Mouse (Mus musculus) hindbrain, embryonic 12.5 days (tissue): ENCODE results near the gene Hlf. TPM values are rescaled to one million over a fixed set of nuclear protein-coding genes. Genes with fewer than 3 reads are reported as not detected.

Source experiments
- ATAC-seq: fragments of 200-750 bp; cut with Nextera tagmentation; 2 replicates; pipeline ENCODE4 v1.8.0; 2017; ENCODE audit warnings: moderate TSS enrichment; ENCODE audit not compliant: low FRiP score
- H3K27ac ChIP-seq: fragments of 300-500 bp; sonication (generic); 2 replicates; pipeline ENCODE4 v1.5.1; 2016; ENCODE audit warnings: mild to moderate bottlenecking
- H3K27me3 ChIP-seq: fragments of 300-500 bp; sonication (generic); 2 replicates; pipeline ENCODE4 v1.6.1; 2016; ENCODE audit warnings: mild to moderate bottlenecking
- H3K36me3 ChIP-seq: fragments of 300-500 bp; sonication (generic); 2 replicates; pipeline ENCODE4 v1.6.1; 2016; ENCODE audit warnings: mild to moderate bottlenecking
- H3K4me1 ChIP-seq: fragments of 300-500 bp; sonication (generic); 2 replicates; pipeline ENCODE4 v1.6.1; 2016
- H3K4me2 ChIP-seq: fragments of 300-500 bp; sonication (generic); replicated peaks from 2 replicates; pipeline ENCODE4 v1.6.1; 2016; ENCODE audit warnings: mild to moderate bottlenecking
- H3K4me3 ChIP-seq: fragments of 300-500 bp; sonication (generic); 2 replicates; pipeline ENCODE4 v1.5.1; 2016; ENCODE audit warnings: mild to moderate bottlenecking
- H3K9ac ChIP-seq: fragments of 300-500 bp; sonication (generic); 2 replicates; pipeline ENCODE4 v1.6.1; 2016; ENCODE audit warnings: mild to moderate bottlenecking, moderate library complexity
- H3K9me3 ChIP-seq: fragments of 300-500 bp; sonication (generic); replicated peaks from 2 replicates; pipeline ENCODE4 v1.6.1; 2016; ENCODE audit warnings: mild to moderate bottlenecking
- WGBS: fragments of 180-500 bp; shearing (Covaris S2); methylation state at CpG from one replicate; pipeline ENCODE4 v1.1.7; 2016; 5-methylcytosine and 5-hydroxymethylcytosine counted together
- polyA plus RNA-seq: library from polyadenylated mRNA; unstranded; fragments of >200 nt; fragmentation: Nextera tagmentation; extraction: Ambion mirVana; gene quantifications from 2 replicates; pipeline ENCODE4 v1.2.1, GENCODE M21; 2016

Gene Hlf
- polyA plus RNA-seq, 1 experiment from 2014 or later: 3.2 TPM

- 90% methylated on average over 3 of the region's 3 CpGs for WGBS
- H3K9me3 ChIP-seq: no peaks in the 10 kb centered on the region
- no peak for ATAC-seq
- H3K27me3 ChIP-seq: no peaks in the 10 kb centered on the region
- H3K4me1 ChIP-seq: no peaks in the 10 kb centered on the region
- H3K9ac ChIP-seq: no peak overlapping the region
- H3K36me3 ChIP-seq: no peaks in the 10 kb centered on the region
- no peak overlapping the region for H3K4me3 ChIP-seq
- no peak overlapping the region for H3K27ac ChIP-seq
- no peak overlapping the region for H3K4me2 ChIP-seq
Observed at GRCm38 (mm10) chr11:90324597-90324996, 66.1 kb downstream of the Hlf start.

- Histone ChIP-seq H3K9me3 (no peaks in the 10 kb centered on the region), H3K9ac (no peak overlapping the region), H3K4me3 (no peak overlapping the region), H3K4me2 (no peak overlapping the region), H3K36me3 (no peaks in the 10 kb centered on the region), H3K4me1 (no peaks in the 10 kb centered on the region), H3K27me3 (no peaks in the 10 kb centered on the region), H3K27ac (no peak overlapping the region)
- WGBS: 73% methylated on average over 7 of the region's 7 CpGs
- ATAC-seq: no peak
Observed at GRCm38 (mm10) chr11:90320922-90321321, 69.8 kb downstream of the Hlf start.

- Histone ChIP-seq H3K4me2 (no peak overlapping the region), H3K27ac (no peak overlapping the region), H3K9me3 (no peaks in the 10 kb centered on the region), H3K4me3 (no peak overlapping the region), H3K9ac (no peak overlapping the region), H3K27me3 (no peaks in the 10 kb centered on the region), H3K36me3 (no peaks in the 10 kb centered on the region), H3K4me1 (no peaks in the 10 kb centered on the region)
- ATAC-seq: no peak
- WGBS: 25% methylated on average over 4 of the region's 4 CpGs
Observed at GRCm38 (mm10) chr11:90317482-90317881, 73.2 kb downstream of the Hlf start.

GRCm38 (mm10) chr11:90314606-90315005 lies 76.1 kb downstream of the Hlf start:
- no peak overlapping the region for H3K4me2 ChIP-seq
- no peak overlapping the region for H3K27ac ChIP-seq
- H3K9ac ChIP-seq: no peak overlapping the region
- 83% methylated on average over 3 of the region's 3 CpGs for WGBS
- H3K4me3 ChIP-seq: no peak overlapping the region
- no peaks in the 10 kb centered on the region for H3K4me1 ChIP-seq
- H3K27me3 ChIP-seq: no peaks in the 10 kb centered on the region
- H3K9me3 ChIP-seq: no peaks in the 10 kb centered on the region
- no peak for ATAC-seq
- no peaks in the 10 kb centered on the region for H3K36me3 ChIP-seq

- Histone ChIP-seq H3K4me2 (no peak overlapping the region), H3K27ac (no peak overlapping the region), H3K4me3 (no peak overlapping the region), H3K4me1 (no peaks in the 10 kb centered on the region), H3K27me3 (no peaks in the 10 kb centered on the region), H3K36me3 (no peaks in the 10 kb centered on the region), H3K9me3 (no peaks in the 10 kb centered on the region), H3K9ac (no peak overlapping the region)
- 61% methylated on average over 6 of the region's 6 CpGs for WGBS
- ATAC-seq: no peak
Observed at GRCm38 (mm10) chr11:90306993-90307392, 83.7 kb downstream of the Hlf start.

- H3K27me3 ChIP-seq: no peaks in the 10 kb centered on the region
- no peaks in the 10 kb centered on the region for H3K36me3 ChIP-seq
- H3K9ac ChIP-seq: no peak overlapping the region
- no peaks in the 10 kb centered on the region for H3K4me1 ChIP-seq
- no peak overlapping the region for H3K27ac ChIP-seq
- H3K9me3 ChIP-seq: no peaks in the 10 kb centered on the region
- H3K4me3 ChIP-seq: no peak overlapping the region
- H3K4me2 ChIP-seq: no peak overlapping the region
- ATAC-seq: no peak
- 94% methylated on average over 5 of the region's 5 CpGs for WGBS
Observed at GRCm38 (mm10) chr11:90306067-90306466, 84.6 kb downstream of the Hlf start.

- H3K27ac ChIP-seq: no peak overlapping the region
- H3K27me3 ChIP-seq: no peaks in the 10 kb centered on the region
- no peak overlapping the region for H3K4me2 ChIP-seq
- no peak for ATAC-seq
- no peaks in the 10 kb centered on the region for H3K36me3 ChIP-seq
- 97% methylated on average over 2 of the region's 2 CpGs for WGBS
- H3K9ac ChIP-seq: no peak overlapping the region
- no peak overlapping the region for H3K4me3 ChIP-seq
- H3K4me1 ChIP-seq: peaks cover 2% of the 10 kb centered on the region; the same call in 1 of the 2 replicates
- no peaks in the 10 kb centered on the region for H3K9me3 ChIP-seq
Observed at GRCm38 (mm10) chr11:90294622-90295021, 96.1 kb downstream of the Hlf start.

- ATAC-seq: no peak
- Histone ChIP-seq H3K4me3 (no peak overlapping the region), H3K27ac (no peak overlapping the region), H3K4me2 (no peak overlapping the region), H3K9ac (no peak overlapping the region), H3K27me3 (no peaks in the 10 kb centered on the region), H3K4me1 (peaks cover 2% of the 10 kb centered on the region; the same call in 1 of the 2 replicates), H3K9me3 (no peaks in the 10 kb centered on the region), H3K36me3 (no peaks in the 10 kb centered on the region)
Observed at GRCm38 (mm10) chr11:90292766-90293165, 97.9 kb downstream of the Hlf start.

- Histone ChIP-seq H3K27me3 (no peaks in the 10 kb centered on the region), H3K9ac (no peak overlapping the region), H3K36me3 (no peaks in the 10 kb centered on the region), H3K27ac (no peak overlapping the region), H3K4me2 (no peak overlapping the region), H3K9me3 (no peaks in the 10 kb centered on the region), H3K4me1 (peaks cover 2% of the 10 kb centered on the region; the same call in 1 of the 2 replicates), H3K4me3 (no peak overlapping the region)
- no peak for ATAC-seq
- 66% methylated on average over 4 of the region's 4 CpGs for WGBS
Observed at GRCm38 (mm10) chr11:90291156-90291555, 99.5 kb downstream of the Hlf start.

- no peak overlapping the region for H3K27ac ChIP-seq
- H3K4me2 ChIP-seq: no peak overlapping the region
- no peaks in the 10 kb centered on the region for H3K27me3 ChIP-seq
- H3K9ac ChIP-seq: no peak overlapping the region
- H3K4me3 ChIP-seq: no peak overlapping the region
- WGBS: 84% methylated on average over 6 of the region's 6 CpGs
- H3K9me3 ChIP-seq: no peaks in the 10 kb centered on the region
- no peaks in the 10 kb centered on the region for H3K36me3 ChIP-seq
- ATAC-seq: no peak
- peaks cover 2% of the 10 kb centered on the region; the same call in 1 of the 2 replicates for H3K4me1 ChIP-seq
Observed at GRCm38 (mm10) chr11:90286550-90287154, 104.0 kb downstream of the Hlf start.

Other genes with a start within 250 kb of the Hlf start
- gene Gm45716, start 203.2 kb downstream of the Hlf start, polyA plus RNA-seq: 20.5 and 22.0 TPM in 2 replicates
- 76.7 and 76.8 TPM in 2 replicates for gene Mmd, start 141.4 kb downstream of the Hlf start, polyA plus RNA-seq
- 37.6 and 38.6 TPM in 2 replicates for gene Stxbp4, start 247.2 kb upstream of the Hlf start, polyA plus RNA-seq
- 39.2 and 47.1 TPM in 2 replicates for gene Cox11, start 247.3 kb upstream of the Hlf start, polyA plus RNA-seq